Mouse (Mus musculus): ENCODE measurements around the gene Col13a1. TPM values are rescaled to one million over a fixed set of nuclear protein-coding genes. Genes with fewer than 3 reads are reported as not detected.

Col13a1 gene
- not detected for polyA plus RNA-seq (2017; shearing (Covaris generic))

GRCm38 (mm10) chr10:61978866-61979340 lies at the start of gene Col13a1:
Gene Col13a1, minus strand, starts transcription at chr10:61979108.

Other genes starting within 250 kb of the Col13a1 start
- gene H2afy2, start 195.0 kb downstream of the Col13a1 start, polyA plus RNA-seq (2017; shearing (Covaris generic)) = not detected
- not detected for gene Neurog3, start 154.0 kb upstream of the Col13a1 start, polyA plus RNA-seq (2017; shearing (Covaris generic))
- gene Fam241b, start 164.8 kb upstream of the Col13a1 start, polyA plus RNA-seq (2017; shearing (Covaris generic)) = not detected

Data from naive thymus-derived CD4-positive, alpha-beta T cell, adult 5 months (primary cell).